Mouse (Mus musculus) left cerebral cortex, adult 2 months (tissue): ENCODE measurements around the gene Paics. TPM values are rescaled to one million over a fixed set of nuclear protein-coding genes. Genes with fewer than 3 reads are reported as not detected.

ENCODE experiments used
- DNase-seq, 2 experiments: peaks; one replicate each; pipeline ENCODE4 v3.0.0; 2021 to 2022; ENCODE audit warnings: low spot score in 2 of 2, mixed read lengths in 1 of 2; ENCODE audit errors: extremely low spot score in 1 of 2
- H3K27ac ChIP-seq: fragments of 200-600 bp; 2 replicates; pipeline ENCODE4 v1.8.1; 2022
- H3K4me3 ChIP-seq: fragments of 200-600 bp; 2 replicates; pipeline ENCODE4 v1.8.1; 2022
- CTCF ChIP-seq: fragments of 200-600 bp; IDR thresholded peaks from 2 replicates; pipeline ENCODE4 v1.8.1; 2022; ENCODE audit warnings: antibody characterized with exemption, mild to moderate bottlenecking, moderate library complexity
- intact Hi-C: fragments of 180-260 bp; cut with DNase I; formaldehyde crosslinking; loops from one replicate; pipeline ENCODE4 v1.15.1; 2025
- total RNA-seq, 2 experiments: library from RNA; stranded (reverse); gene quantifications; 2 replicates each; pipeline ENCODE4 v1.2.3; 2021

Gene Paics
- total RNA-seq, 2 experiments from 2014 or later: 82.0 to 93.4 TPM

DNA sequence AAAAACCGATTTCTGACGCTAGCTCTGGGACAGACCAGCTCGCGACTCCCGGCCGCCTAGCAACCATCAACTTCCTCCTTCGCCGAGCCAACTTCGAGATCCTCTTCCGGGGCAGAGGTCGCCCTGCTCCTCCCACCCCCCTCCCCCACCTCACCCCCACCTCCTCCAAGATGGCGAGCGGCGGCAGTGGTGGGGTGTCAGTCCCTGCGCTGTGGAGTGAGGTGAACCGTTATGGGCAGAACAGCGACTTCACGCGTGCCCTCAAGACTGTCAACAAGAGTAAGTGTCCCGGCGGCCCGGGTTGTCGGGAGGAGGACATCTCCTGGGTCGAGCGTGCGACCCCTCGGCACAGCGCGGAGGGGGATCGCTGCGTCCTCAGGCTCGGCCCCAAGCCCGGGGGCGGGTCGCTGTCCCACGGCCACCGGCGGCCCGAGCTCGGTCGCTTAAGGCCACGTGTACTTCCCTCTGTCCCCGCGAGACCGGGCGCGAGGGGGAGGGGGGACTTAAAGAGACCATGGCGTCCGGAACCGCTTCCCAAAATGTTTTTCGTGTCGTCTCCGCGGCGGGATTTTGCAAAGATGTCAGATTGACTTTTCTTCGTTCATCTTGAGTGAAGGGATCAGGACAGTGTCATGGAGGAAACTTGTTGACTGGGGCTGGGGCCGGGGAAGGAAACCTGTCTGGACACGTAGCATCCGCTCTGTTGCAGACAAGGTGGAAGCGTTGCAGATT is 23.6 kb downstream of the Paics start, which contains the start of gene Srp72:
Srp72 (plus strand) TSS at position 130 of the 732 bp plus-strand sequence.
- intact Hi-C loops: loop anchor here (2.0 kb wide), 1 partner anchor 70 kb away; the partner anchor contains the start of gene Aasdh
- no peak for TF ChIP-seq CTCF
- peak; percentile 81 to 83 for DNase-seq

DNA sequence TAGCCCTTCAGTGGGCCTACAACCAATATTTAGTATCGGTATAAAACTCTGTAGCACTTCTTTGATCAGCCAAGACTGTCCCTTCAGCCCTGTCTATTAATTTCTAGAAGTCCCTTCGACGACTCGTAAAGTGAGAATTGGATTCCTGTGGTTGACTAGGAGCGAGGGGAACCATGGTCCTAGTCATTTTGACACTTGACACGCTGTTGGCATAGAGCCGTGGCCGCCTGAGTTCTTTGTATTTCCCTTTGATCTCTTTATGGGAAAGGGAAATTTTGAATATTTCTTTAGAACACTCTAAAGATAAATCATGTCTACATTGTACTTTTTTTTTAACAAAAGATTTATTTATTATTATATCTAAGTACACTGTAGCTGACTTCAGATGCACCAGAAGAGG is 24.6 kb downstream of the Paics start:
- Histone ChIP-seq H3K4me3 (peak overlapping the region; percentile 97), H3K27ac (no peak overlapping the region)
- DNase-seq: no peak
- no peak for TF ChIP-seq CTCF
- intact Hi-C loops: loop anchor here (2.0 kb wide), 1 partner anchor 71 kb away; the partner anchor contains the start of gene Aasdh

More for the DNA sequence above, 23.6 kb downstream of the Paics start, which contains the start of gene Srp72:
- Histone ChIP-seq H3K4me3 (peak within 1 kb of the TSS; percentile 97), H3K27ac (peak within 1 kb of the TSS; percentile 97)

DNA sequence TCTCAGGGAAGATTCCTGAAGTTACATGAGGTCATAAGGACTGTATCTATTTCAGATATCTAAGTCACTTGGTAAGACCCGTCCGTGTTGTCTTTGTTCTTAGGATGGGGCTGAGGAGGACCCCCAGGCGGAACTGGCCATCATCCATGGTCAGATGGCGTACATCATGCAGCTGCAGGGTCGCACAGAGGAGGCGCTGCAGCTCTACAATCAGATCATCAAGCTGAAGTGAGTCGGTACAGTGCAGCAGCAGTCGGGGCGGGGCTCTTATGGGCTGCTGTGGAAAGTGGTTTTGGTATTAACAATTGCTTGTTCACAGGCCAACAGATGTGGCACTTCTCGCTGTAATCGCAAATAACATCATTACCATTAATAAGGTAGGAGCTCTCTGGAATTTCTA is 32.9 kb downstream of the Paics start:
- no peak for TF ChIP-seq CTCF
- DNase-seq: no peak
- no peak overlapping the region for H3K4me3 ChIP-seq
- no peak overlapping the region for H3K27ac ChIP-seq
- intact Hi-C loops: no loop called here

- no peak for DNase-seq
- no peak overlapping the region for H3K4me3 ChIP-seq
- no peak for TF ChIP-seq CTCF
- intact Hi-C loops: loop anchor here (5.0 kb wide), 1 partner anchor 302 kb away; no protein-coding TSS in a partner anchor
- H3K27ac ChIP-seq: no peak overlapping the region
Observed at GRCm38 (mm10) chr5:76990789-76991188, 39.7 kb downstream of the Paics start.

- intact Hi-C loops: loop anchor here (5.0 kb wide), 1 partner anchor 299 kb away; no protein-coding TSS in a partner anchor
- no peak overlapping the region for H3K4me3 ChIP-seq
Observed at GRCm38 (mm10) chr5:76993174-76993814, 42.2 kb downstream of the Paics start.

DNA sequence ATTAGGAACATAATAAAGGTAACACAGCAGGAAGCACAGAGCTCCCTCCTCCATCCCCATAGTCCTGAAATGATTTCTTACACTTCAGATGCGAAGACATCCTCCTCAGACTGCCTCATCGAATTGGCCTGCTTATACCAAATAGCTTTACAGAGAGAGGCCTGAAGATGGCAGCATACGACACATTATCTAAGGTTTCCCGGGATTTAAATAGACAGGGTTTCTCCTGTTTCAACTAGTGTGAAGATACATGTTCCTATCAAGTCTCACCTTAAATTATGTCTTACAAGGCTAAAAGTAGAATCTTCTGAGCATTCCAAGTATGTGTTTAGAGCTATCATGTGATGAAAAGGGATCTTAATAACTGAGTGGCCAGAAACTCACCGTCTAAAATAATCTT is 47.3 kb downstream of the Paics start:
- Histone ChIP-seq H3K27ac (no peak overlapping the region), H3K4me3 (no peak overlapping the region)
- TF ChIP-seq CTCF: peak; percentile 64
- no peak for DNase-seq
- intact Hi-C loops: loop anchor here (1.0 to 2.0 kb wide), 3 partner anchors 62 to 219 kb away; no protein-coding TSS in a partner anchor

More at GRCm38 (mm10) chr5:76993174-76993814, 42.2 kb downstream of the Paics start:
- DNase-seq: no peak
- no peak for TF ChIP-seq CTCF
- no peak overlapping the region for H3K27ac ChIP-seq

DNA sequence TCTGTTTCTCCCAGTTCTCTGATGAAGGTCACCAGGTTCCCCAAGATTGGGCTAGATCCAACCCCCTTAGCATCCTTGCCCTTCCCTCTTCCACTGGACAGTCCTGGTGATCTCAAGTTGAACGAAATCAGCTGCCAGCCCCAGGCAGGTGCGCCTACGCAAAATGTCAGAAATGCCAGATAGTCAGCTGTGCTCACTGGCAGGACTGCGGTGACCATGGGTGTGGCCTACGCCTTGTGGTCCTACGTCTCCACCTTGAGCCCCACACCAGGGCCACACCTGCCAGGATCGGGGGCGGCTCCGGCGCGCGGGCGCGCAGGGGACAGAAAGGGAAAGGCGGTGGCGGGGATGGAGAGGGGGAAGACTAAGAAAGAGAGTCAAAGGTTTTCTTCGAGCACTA is 50.1 kb downstream of the Paics start:
- no peak for TF ChIP-seq CTCF
- intact Hi-C loops: no loop called here
- DNase-seq: no peak
- no peak overlapping the region for H3K4me3 ChIP-seq
- H3K27ac ChIP-seq: no peak overlapping the region

GRCm38 (mm10) chr5:77004051-77004821 is 53.1 kb downstream of the Paics start, which contains the start of gene Arl9:
Arl9 (plus strand) TSS chr5:77004055.
- no peak for TF ChIP-seq CTCF
- H3K4me3 ChIP-seq: no peak within 1 kb of the TSS
- intact Hi-C loops: no loop called here
- no peak within 1 kb of the TSS for H3K27ac ChIP-seq
- DNase-seq: no peak

DNA sequence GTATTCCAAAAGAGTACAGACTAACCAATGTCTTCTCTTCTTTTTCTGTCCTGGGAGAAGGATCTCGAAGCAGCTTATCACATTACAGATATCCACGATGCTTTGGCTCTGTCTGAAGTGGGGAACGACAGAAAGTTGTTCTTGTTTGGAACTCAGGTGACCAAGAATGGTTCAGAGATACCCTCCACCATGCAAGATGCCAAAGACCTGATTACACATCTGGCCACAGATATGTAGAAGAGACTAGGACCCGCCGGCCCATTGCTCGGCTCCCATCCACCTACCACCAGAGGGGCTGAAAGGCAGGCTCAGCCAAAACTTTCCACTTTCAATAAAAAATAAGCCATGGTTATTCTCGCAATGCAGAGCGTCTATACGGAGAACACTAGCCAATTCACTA is 59.2 kb downstream of the Paics start:
- TF ChIP-seq CTCF: no peak
- intact Hi-C loops: no loop called here
- no peak for DNase-seq
- no peak overlapping the region for H3K27ac ChIP-seq
- no peak overlapping the region for H3K4me3 ChIP-seq

DNA sequence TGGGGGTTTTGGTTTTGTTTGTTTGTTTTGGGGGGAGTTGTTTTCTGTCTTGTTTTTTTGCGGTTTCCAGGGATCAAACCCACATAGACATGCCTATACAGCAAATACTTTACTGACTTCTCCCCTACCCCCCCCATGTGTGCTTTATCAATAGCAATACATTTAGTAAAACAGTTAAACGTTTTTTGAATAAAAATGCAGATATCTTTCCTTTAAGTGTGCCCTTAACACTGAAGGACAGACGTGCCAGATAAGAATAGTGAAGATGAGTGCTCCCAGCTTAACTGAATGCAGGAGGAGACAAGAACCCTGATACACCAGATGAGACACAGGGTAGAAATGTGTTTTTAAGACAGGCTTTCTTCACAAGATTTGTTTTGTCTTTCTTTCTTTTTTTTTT is 60.0 kb downstream of the Paics start:
- no peak overlapping the region for H3K4me3 ChIP-seq
- no peak overlapping the region for H3K27ac ChIP-seq
- TF ChIP-seq CTCF: no peak
- intact Hi-C loops: no loop called here
- DNase-seq: no peak

- no peak overlapping the region for H3K4me3 ChIP-seq
- no peak for DNase-seq
- intact Hi-C loops: no loop called here
- H3K27ac ChIP-seq: no peak overlapping the region
- no peak for TF ChIP-seq CTCF
Observed at GRCm38 (mm10) chr5:77013171-77013570, 62.1 kb downstream of the Paics start.
